Mouse (Mus musculus) mesoderm, embryonic 11.5 days (tissue): ENCODE results near the gene Frmd4a.

Experiments used
- DNase-seq: peaks from one replicate; pipeline ENCODE4 v3.0.0-alpha.2; 2012; ENCODE audit warnings: low read depth, low spot score

Frmd4a gene

DNA sequence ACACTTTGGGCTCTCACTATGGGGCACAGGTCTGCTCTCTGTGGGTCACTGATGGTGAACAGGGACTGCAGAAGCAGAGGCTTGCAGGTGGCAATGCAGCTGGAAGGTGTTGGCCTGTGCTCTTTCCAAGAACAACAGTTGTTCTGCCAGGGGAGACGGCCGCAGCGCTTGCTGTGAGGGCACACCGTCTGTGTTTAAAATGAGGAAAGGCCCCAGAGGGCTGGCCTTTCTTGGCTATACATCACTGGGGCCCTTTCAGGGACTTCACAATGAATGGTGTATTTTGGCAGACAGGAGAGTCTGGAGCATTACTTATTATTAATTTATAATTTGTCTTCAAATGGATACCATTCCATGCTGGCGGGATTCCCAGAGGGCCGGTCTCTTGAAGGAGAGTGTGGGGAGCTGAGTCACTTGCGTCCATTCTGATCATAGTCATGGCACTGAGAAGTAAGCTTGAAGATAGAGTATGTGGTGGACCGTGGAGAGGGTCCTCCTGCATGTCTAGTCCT lies 268.9 kb downstream of the Frmd4a start:
- DNase-seq, result no peak

DNA sequence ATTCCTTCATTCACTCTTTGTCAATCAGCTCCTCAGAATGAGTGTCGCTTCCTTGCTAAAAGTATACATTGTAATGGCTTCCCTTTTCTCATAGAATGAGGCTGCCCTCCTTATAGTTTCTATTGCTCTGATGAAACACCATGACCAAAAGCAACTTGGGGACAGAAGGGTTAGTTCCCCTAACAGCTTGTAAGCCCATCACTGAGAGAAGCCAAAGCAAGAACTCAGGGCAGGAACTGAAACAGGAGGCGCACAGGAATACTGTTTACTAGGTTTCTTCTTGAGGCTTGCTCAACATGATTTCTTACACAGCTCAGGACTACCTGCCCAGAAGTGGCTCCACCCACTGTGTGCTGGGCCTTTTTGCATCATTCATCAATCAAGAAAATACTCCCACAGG lies 273.0 kb downstream of the Frmd4a start:
- DNase-seq, result no peak

DNA sequence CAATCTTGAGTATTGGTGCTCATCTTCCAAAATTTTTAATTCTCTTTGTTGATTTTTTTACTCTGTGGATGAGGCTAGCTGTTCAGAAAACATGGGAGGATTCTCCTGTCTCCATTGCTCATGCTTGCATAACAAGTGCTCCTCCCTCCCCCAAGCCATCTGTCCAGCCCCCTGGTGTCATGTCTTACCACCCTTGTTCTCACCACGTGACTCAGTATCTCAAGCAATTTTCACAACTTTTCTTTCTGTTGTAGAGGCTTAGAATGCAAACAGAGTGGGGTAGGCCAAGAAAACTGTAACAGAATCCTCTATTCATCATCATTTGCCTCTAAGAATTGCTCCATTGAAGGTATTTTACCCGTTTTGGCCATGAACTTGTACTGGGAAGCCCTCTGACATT lies 273.6 kb downstream of the Frmd4a start:
- DNase-seq, result no peak

DNA sequence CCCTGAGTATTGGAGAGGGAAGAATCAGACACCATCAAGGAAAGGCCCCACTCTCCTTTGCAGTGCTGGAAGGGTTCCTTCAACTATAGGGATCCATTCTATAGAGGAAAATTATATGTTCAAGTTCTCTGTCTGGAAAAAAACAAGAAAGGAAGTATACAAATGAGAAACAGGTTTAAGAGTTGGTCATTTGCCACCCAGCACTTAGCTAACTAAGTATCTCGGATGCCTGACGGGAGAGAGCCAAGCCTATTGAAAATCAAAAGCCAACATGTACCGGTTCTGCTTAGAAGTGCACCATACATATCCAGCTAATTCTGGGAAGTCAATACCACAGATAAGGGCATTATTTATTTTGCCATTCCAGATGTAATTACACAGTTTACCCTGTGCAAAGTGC lies 274.2 kb downstream of the Frmd4a start:
- no peak for DNase-seq

DNA sequence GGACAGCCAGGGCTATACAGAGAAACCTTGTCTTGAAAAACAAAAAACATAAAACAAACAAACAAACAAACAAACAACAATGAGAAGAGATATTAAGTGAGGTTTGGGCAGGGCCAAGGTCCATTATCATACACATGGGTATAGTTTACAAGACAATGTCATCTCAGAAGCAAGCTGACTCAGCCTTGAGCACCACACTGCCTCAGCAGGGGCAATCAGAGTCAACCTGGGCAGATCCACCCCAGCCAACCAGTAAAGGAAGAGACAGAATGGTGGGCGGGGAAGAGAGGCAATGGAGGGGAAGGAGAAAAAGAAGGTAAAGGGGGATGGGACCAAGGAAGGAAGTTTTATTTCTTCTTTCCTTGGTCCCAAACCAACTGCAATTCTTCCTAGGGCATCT lies 276.2 kb downstream of the Frmd4a start:
- no peak for DNase-seq

DNA sequence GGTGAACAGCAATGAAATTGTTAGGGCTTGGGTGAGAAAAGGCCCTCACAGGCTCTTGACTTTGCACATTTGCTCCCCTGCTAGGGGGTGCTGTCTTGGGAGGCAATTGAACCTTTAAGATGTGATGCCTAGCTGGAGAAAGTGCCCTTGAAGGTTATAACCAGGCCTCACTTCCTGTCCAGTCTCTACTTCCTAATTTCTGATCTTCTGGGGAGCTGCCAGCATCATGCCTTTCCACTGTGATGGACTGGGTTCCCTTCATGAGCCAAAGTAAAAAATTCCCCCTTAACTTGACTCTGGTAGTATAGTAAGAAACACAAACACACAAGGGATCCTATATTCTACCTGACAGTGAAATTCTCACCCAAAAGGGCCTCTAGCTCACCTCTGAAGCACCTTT lies 278.1 kb downstream of the Frmd4a start:
- no peak for DNase-seq

DNA sequence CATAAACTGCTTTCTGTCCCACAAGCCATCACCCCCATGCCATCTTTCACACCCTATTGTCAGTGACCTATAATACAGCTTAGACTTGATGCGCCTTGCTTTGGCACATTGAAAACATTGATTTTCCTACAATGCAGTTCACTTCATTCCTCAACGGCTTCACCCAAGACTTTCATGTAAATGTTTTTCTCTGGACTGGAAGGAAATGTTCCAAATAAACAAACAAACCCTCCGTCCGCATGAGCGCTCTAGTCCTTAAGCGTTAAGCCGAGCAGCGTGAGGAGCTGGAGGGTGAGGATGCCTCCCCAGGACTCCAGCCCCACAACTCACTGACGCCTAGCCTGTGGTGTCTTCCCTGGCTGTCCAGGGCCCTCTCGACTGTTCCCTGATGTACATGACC lies 279.4 kb downstream of the Frmd4a start:
- no peak for DNase-seq

DNA sequence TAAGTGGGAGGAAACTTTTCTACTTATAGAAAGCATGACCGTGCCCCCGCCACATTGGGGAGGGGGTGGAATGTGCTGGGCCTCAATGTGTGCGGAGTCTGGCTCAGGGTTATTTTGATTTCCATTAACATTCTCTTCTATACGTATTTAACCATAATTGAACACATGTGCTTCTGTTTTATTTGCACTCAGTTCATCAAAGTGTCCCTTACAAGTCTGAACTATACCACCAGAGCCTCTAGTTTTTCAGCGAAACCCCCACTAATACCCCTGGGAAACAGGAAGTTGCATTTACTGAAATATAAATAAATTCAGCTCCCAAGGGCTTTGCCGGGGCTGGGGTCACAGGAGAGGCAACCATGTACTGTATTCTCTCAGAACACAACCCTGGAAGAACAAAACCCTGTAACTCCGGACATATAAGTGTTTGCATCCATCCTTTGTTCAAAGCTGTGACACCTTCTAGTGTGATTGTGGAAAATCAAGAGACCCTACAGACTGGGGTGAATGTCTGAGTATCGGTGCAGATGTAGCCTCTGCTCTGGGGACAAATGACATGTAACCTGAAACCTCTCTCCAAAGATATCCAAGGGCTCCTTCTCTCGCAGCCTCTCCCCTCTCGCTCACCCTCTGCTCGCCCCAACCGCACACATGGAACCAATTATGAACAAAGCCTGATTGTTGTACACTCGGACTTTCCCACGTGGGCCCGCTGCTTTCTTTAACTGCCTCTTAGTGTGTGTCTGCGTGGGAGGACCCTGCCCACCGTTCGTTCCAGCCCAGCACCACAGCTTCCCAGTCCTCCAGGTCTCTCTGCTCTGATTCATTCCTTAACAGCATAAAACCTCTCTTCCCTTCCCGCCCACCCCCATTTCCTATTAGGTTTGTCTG lies 281.1 kb downstream of the Frmd4a start:
- DNase-seq, result peak; percentile 95

DNA sequence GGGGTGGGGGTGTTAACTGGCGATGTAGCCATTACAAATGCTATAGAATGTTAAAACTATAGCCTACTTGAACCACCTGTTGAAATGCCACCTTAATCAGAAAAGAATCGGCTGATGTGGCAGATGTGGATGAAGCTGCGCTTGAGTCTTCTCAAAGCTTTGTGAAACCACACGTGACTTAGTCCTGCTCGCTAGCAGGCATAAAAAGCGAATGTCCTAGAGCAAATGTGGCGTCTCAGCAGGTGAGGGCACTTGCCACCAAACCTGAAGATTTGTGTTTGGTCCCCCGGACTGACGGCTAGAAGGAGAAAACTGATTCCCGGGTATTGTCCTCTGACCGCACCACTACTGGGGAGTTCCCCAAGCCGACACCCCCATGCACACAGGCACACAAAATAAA lies 282.1 kb downstream of the Frmd4a start:
- DNase-seq, result no peak

DNA sequence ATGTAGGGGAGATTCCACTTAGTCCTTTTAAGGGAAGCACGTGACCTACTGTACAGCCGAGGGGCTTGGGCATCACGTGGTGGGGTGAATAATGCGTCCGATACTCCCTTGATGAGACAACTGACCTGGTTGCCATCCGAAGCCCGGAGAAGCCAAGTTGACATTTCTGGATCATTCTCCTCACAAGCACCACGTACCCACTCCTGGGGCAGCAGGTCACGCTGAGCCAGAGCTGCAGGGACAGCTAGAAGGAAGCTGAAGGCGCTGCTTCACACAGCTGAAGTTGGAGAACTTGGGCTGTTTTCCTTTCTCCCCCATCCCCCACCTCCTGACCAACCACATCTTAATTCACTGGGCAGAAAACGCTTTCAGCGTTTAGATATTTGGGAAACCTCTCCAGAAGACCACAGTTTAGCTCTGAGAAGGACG lies 282.9 kb downstream of the Frmd4a start:
- peak; percentile 71 for DNase-seq

DNA sequence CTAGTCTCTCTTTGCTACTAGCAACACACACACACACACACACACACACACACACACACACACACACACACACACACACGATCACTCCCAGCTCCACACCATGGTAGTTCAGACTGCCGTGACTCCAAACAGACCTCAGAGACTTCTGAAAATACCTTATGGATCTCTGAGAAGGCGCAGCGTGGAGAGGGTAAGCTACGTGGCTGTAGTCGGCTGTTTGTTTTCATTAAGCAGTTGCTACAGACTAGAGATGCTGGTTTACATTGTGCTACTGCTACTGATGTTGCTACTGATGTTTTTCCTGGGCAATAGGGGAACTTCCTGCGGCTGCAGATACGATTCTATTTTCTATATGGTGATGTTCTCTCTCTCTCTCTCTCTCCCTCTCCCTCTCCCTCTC lies 283.3 kb downstream of the Frmd4a start:
- no peak for DNase-seq

DNA sequence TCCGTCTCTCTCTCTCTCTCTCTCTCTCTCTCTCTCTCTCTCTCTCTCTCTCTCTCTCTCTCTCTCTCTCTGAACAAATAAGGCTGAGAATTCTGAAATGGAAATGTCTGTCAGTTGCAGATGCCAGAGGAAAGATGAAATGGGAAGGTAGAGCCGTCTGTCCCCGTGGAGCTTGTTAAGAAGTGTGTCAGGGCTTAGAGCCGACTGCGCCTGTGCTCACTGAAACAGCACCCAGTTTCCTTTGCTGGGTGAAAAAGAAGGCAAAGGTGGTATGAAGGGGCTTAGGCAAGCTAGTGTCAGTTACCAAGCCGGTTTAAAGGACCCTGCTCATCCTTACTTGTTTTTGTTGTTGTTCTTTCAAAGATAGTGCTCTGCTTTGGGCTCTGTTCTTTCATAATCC lies 283.7 kb downstream of the Frmd4a start:
- DNase-seq, result no peak

DNA sequence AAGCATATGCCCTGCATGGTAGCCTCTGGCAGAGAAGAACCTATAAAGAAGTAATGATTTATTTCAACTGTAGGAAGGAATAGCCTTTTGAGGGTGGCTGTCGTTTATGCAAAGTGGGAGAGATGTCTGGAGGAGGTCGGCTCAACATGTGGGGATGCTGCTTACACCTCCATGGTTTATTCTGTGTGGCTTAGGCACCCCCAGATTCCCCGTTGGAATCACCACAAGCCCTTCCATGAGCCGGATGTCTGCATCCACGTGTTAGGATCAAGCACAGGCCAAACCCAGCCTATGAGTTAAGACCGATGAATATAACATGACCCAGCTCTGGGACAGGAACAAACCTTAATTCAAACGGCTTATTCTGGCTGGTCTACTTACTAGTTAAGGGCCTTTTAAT lies 284.2 kb downstream of the Frmd4a start:
- DNase-seq, result no peak

DNA sequence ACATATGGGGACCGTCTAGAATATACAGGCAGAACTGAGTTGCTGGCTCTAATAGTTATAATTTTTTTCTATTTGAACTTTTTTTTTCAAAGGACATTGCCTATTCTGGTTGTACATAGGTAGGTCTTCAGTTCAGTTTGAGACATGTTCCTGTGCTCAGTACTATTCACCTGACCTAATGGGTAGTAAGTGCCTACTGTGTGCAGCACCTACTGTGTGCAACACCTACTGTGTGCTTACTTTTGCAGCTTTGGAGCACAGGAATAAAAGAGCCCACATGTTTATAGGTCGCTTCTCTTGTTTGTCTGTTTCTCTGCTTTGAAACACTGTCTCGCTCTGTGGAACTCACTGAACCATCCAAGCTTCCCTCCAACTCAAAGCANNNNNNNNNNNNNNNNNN lies 284.6 kb downstream of the Frmd4a start:
- no peak for DNase-seq

DNA sequence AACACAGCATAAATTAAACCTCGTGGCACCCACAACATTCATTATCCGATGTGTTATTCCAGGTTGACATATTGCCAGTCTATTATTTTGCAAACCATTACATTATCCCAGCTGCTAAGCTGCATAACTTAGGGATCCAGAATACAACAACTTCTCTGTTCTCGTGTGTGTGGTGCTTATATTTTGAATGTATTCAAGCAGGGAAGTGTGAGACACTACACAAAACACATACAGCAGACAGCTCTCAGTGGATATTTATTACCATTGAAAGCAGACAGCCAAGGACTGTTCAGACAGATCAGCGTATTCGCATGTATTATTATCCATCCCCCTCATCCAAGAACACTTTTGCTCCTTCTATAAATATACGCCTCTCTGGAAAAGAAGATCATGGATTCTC lies 289.6 kb downstream of the Frmd4a start:
- DNase-seq, result no peak

DNA sequence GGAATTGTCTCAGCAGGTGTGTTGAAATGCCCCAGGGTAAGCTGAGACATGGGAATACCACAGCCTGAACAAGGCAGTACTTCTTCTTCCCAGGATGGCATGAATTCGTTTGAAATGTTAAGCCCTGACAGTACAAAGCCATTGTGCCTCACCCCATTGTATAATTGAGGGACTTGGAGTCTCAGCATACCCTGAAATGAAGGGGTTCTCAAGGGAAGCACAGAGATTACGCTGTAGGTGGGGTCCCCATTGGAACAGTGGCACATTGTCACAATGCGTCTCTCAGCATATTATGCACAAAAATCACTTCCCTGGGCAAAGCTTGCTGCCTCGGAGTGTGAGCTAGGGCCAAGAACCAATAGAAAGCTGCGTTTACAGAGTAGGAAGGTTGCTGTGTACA lies 297.0 kb downstream of the Frmd4a start:
- no peak for DNase-seq

DNA sequence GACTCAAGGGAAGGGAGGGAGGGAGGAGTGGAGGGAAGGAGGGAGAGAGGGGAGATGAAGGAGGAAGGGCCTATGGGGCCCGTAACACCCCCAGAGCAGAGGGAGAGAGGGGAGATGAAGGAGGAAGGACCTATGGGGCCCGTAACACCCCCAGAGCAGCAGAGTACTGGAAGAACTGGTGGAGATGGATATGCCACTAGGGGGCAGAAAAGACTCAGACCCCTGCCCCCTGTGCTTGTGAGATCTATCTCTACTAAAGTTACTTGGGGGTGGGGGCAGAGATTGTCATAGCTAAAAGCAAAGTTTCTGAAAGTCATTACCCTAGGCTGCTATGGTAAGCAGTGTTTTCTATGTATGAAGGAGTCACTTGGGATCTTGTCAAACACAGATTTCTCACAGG lies 299.1 kb downstream of the Frmd4a start:
- no peak for DNase-seq

DNA sequence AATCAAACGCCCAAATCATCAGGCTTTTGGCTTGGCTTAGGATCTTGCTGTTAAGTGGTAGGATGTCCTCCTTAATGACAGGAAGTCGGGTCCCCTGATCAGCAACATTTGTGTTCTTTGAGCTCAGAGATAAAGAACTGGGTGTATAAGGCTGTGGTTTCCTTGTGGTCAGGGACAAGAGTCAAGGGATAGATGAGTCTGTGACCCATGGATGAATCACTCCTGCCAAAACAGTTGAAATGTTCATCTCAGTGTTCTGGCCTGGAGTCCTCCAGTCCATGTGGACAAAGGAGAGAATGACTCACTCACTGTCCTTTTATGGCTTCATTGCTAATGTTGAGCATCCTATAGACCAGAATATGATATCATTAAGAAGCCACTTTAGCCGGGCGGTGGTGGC lies 300.6 kb downstream of the Frmd4a start:
- no peak for DNase-seq

DNA sequence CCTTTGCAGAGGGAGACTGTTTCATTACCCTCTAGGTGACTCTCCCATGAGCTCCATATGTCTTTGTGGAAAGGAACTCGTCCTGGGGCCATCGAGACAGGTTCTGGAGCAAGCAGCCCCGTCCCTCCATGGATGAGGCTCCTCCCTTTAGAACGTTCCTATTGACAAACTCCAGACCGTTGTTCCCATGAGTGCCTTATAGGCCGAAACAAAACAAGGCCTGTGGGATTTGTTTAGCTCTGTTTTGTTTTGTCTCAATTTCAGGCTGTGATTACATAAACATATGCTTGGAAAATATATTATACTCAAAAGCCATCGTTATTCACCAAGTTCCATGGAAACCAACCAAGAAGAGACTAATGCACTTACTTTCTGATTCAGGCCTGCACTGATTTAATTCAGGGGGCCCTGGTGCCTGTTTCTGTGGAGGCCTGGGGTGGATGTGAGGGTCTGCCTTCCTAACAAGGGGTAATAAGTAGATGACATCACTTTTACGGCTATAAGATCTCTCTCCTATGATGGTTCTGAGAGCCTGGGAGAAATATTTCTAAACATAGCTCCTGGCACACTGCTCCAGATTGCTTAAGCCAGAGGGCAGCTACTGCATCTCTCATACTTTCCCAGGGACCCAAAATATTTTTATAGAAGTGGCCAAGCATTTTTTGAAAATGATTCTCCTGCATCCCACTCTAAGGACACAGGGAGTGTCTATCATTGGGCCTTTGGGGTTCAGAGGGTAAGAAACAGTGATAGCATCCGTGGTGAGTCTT lies 308.9 kb downstream of the Frmd4a start:
- no peak for DNase-seq

DNA sequence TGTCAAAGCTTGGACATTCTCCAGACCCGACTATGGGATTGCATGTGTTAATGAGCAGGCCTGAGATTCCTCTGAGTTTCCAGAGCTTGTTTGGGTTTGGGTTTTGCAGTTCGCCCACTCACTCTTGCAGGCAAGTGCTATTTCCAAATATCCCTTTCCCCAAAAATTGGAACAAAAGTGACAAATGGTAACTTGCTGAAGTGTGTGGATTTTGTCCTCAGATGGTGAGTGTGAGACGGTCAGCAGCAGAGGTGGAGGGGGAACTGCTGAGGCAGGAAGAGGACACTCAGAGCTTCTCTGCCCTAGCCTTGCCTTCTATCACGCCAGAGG lies 309.5 kb downstream of the Frmd4a start:
- no peak for DNase-seq

DNA sequence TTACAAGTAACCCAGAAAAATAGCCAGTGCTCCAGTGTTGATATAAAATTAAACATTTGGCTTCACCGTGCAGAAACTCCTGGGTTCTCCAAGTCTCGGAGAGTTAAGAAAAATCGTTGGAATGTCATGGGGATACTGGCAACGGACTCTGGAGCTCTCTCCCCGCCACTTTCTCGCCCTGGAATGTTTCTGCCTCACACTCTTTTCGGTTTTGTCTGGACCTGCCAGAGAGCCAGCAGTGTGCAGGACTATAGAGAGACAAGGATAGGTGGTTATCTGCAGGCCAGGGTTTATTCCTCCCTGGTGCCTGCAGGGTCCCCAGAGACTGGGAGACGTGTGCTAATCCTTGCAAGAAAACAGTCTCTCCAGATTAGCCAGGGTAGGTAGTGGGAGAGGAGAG lies 314.9 kb downstream of the Frmd4a start:
- DNase-seq, result no peak

DNA sequence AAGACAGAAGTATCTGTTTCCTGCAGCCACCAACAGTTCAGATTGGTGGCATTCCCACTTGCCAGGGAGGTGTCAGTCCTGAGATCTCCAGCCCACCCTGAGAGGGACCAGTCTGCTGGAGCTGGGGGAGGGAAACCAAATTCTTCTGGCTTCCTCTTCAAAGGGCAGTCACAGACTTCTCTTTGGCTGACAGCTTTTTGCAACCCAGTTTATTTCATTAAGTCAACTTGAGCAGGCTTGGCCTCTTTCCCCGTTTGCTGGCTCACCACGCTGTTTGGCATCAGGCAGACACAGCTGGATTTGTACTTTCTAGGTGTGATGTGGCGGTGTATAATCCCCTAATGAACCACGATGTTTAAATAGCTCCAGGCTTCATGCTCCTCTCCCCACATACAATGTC lies 316.7 kb downstream of the Frmd4a start:
- no peak for DNase-seq

DNA sequence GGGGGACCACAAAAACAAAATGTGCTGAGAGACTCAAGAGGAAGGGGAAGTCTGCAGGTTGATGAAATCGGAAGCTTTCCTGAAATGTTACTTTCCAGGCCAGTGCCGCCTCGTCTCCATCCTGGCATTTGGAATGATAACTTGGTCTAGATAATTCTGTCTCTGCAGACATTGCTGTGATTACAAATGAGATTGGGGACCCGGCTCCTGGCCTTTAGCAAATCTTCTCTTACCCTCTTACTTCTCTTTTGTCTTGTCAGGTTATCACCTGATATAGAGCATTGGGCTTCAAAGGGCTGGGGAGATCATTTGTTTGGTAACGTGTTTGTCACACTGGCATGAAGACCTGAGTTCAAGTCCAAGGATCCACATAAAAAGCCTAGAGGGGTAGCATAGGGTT lies 317.4 kb downstream of the Frmd4a start:
- no peak for DNase-seq
